In the genomic region with DNA sequence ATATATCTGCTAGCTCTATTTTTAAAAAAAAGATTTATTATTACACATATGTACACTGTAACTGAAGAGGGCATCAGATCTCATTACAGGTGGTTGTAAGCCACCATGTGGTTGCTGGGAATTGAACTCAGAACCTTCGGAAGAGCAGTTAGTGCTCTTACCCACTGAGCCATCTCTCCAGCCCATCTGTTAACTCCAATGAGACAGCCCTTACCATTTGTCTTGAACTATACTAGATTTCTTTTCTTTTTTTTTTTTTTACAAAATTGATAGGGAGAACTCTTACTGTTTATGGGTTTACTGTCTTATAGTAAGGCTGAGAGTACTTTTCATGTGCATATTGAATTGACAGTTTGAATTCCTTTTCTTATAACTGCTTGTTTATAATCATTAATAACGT, we compare ENCODE assay signal across 25 mouse cellular contexts.
"Had no signal": no experiment of that assay in that cellular context is flagged by ENCODE, and none has a peak within 500 bp of the region (broad histone marks: within the 10 kb centered on the region; RNA-seq: fewer than 3 reads in every experiment).

No protein-coding gene starts in this region.

- DNase-seq: cerebellum, adult 9-10 months; cerebellum, adult 9-11 months; cerebellum, postnatal 10 days; cerebellum, postnatal 14 days; cerebellum, postnatal 25 days; cerebellum, postnatal 36 days; embryo, embryonic 11 days; forebrain, postnatal 0 days; gastrocnemius, adult 2 months; gastrocnemius, postnatal 10 days; gastrocnemius, postnatal 14 days; gastrocnemius, postnatal 25 days; gastrocnemius, postnatal 36 days; heart, adult 11 months; heart, adult 18-20 months; heart, adult 2 months had no signal

- H3K27me3 ChIP-seq: embryonic facial prominence, embryonic 12.5 days; embryonic facial prominence, embryonic 13.5 days; embryonic facial prominence, embryonic 15.5 days; forebrain, embryonic 12.5 days; forebrain, embryonic 13.5 days; forebrain, embryonic 15.5 days had no signal

- H3K4me2 ChIP-seq: embryonic facial prominence, embryonic 12.5 days; embryonic facial prominence, embryonic 13.5 days; embryonic facial prominence, embryonic 15.5 days; forebrain, embryonic 12.5 days; forebrain, embryonic 13.5 days; forebrain, embryonic 15.5 days had no signal

- H3K27ac ChIP-seq: embryonic facial prominence, embryonic 10.5 days; embryonic facial prominence, embryonic 12.5 days; embryonic facial prominence, embryonic 13.5 days; embryonic facial prominence, embryonic 15.5 days; forebrain, embryonic 10.5 days; forebrain, embryonic 12.5 days; forebrain, embryonic 13.5 days; forebrain, embryonic 15.5 days; gastrocnemius, adult 2 months; heart, adult 2 months had no signal

- H3K36me3 ChIP-seq: embryonic facial prominence, embryonic 12.5 days; embryonic facial prominence, embryonic 13.5 days; embryonic facial prominence, embryonic 15.5 days; forebrain, embryonic 12.5 days; forebrain, embryonic 15.5 days had no signal

- H3K4me1 ChIP-seq: embryonic facial prominence, embryonic 10.5 days; embryonic facial prominence, embryonic 13.5 days; embryonic facial prominence, embryonic 15.5 days; forebrain, embryonic 10.5 days; forebrain, embryonic 12.5 days; forebrain, embryonic 13.5 days; forebrain, embryonic 15.5 days had no signal

- H3K4me3 ChIP-seq: embryonic facial prominence, embryonic 10.5 days; embryonic facial prominence, embryonic 12.5 days; embryonic facial prominence, embryonic 13.5 days; embryonic facial prominence, embryonic 15.5 days; erythroblast, embryonic 14.5 days; forebrain, embryonic 10.5 days; forebrain, embryonic 12.5 days; forebrain, embryonic 13.5 days; forebrain, embryonic 15.5 days; gastrocnemius, adult 2 months; heart, adult 2 months had no signal

- H3K9ac ChIP-seq: embryonic facial prominence, embryonic 12.5 days; embryonic facial prominence, embryonic 13.5 days; embryonic facial prominence, embryonic 15.5 days; forebrain, embryonic 12.5 days; forebrain, embryonic 13.5 days; forebrain, embryonic 15.5 days; forebrain, postnatal 0 days had no signal

- H3K9me3 ChIP-seq: embryonic facial prominence, embryonic 10.5 days; embryonic facial prominence, embryonic 12.5 days; embryonic facial prominence, embryonic 13.5 days; embryonic facial prominence, embryonic 15.5 days; forebrain, embryonic 10.5 days; forebrain, embryonic 12.5 days; forebrain, embryonic 13.5 days; forebrain, embryonic 15.5 days had no signal
